ENCODE assay signal across 9 mouse cellular contexts in genomic region chr12:11266282-11266985, GRCm38 (mm10). TPM values are rescaled to one million over a fixed set of nuclear protein-coding genes. Genes with fewer than 3 reads are reported as not detected.
A peak's percentile ranks its signal among the peaks of the same experiment; 100 is the strongest.
DNase-seq lines count a peak whose midpoint lies in the region; ATAC-seq lines count a peak whose summit lies in the region.
"Had no signal": no experiment of that assay in that cellular context is flagged by ENCODE, and none has a peak within 500 bp of the region (broad histone marks: within the 10 kb centered on the region; RNA-seq: fewer than 3 reads in every experiment).

No protein-coding gene starts in this region.

- no peaks in the 10 kb centered on the region for H3K27me3 ChIP-seq in limb, embryonic 10.5 days (ENCODE audit: low read depth, poor library complexity, severe bottlenecking)
- H3K27me3 ChIP-seq in midbrain, embryonic 11.5 days (ENCODE audit: control insufficient read depth, insufficient read depth, low read length): no peaks in the 10 kb centered on the region

- ATAC-seq in midbrain, embryonic 11.5 days (ENCODE audit: low FRiP score): peak; percentile 73; the same call in 1 of the 2 replicates

- H3K27ac ChIP-seq in limb, embryonic 10.5 days: peak overlapping the region; percentile 98
- H3K27ac ChIP-seq in midbrain, embryonic 11.5 days (ENCODE audit: low read depth, low read length): peak overlapping the region; percentile 87

- WGBS in limb, embryonic 10.5 days: under 1% methylated on average over 51 of the region's 51 CpGs
- WGBS in midbrain, embryonic 11.5 days: under 1% methylated on average over 39 of the region's 51 CpGs

- peak overlapping the region; percentile 94 for H3K9ac ChIP-seq in midbrain, embryonic 11.5 days (ENCODE audit: low read length)

- H3K4me1 ChIP-seq in limb, embryonic 10.5 days: peaks cover 30% of the 10 kb centered on the region
- peaks cover 9% of the 10 kb centered on the region for H3K4me1 ChIP-seq in midbrain, embryonic 11.5 days (ENCODE audit: control insufficient read depth, insufficient read depth, low read length)

- H3K4me2 ChIP-seq in midbrain, embryonic 11.5 days: peak overlapping the region; percentile 65

- peaks cover 8% of the 10 kb centered on the region; the same call in 1 of the 2 replicates for H3K36me3 ChIP-seq in limb, embryonic 10.5 days
- H3K36me3 ChIP-seq in midbrain, embryonic 11.5 days (ENCODE audit: control insufficient read depth, insufficient read depth, low read length): no peaks in the 10 kb centered on the region

- H3K9me3 ChIP-seq in limb, embryonic 10.5 days (replicated peaks): no peaks in the 10 kb centered on the region
- no peaks in the 10 kb centered on the region for H3K9me3 ChIP-seq in midbrain, embryonic 11.5 days (ENCODE audit: control insufficient read depth, low read length)

- peak; percentile 76 for DNase-seq in adrenal gland, postnatal 14 days
- no peak for DNase-seq in adrenal gland, adult (ENCODE audit: inconsistent age in 2 of 2, low spot score in 1 of 2)
- peak; percentile 50 for DNase-seq in urinary bladder, postnatal 14 days (ENCODE audit: low spot score)
- DNase-seq in urinary bladder, adult 2 months (ENCODE audit: low spot score): no peak
- DNase-seq in gastrocnemius, adult 8-10 months (ENCODE audit: low spot score in 2 of 2): peak; percentile 40 to 57
- no peak for DNase-seq in limb, embryonic 10.5 days (ENCODE audit: low spot score)
- peak; percentile 95 for DNase-seq in midbrain, embryonic 11.5 days (ENCODE audit: low spot score, missing footprints)
- DNase-seq in retina, postnatal 1 day: no peak

- H3K4me3 ChIP-seq in limb, embryonic 10.5 days: peak overlapping the region; percentile 92
- H3K4me3 ChIP-seq in midbrain, embryonic 11.5 days (ENCODE audit: low read depth, low read length): peak overlapping the region; percentile 77

RNA-seq across cellular contexts. Expression of gene Smc6, which starts 0.7 kb away (rescaled TPM):
- 43.1 and 59.6 TPM in 2 replicates for total RNA-seq in adrenal gland, postnatal 14 days (2021)
- polyA plus RNA-seq in urinary bladder, adult 2 months (2012; rRNA removed): 40.1 and 41.7 TPM in 2 replicates
- total RNA-seq in gastrocnemius, adult 8-10 months (2022): 10 to 100 TPM; 29.0 to 37.2 (median 30.2) TPM
- 137 and 143 TPM in 2 replicates for polyA plus RNA-seq in limb, embryonic 10.5 days (2016; fragmentation: Nextera tagmentation; extraction: Ambion mirVana)
- 134 and 143 TPM in 2 replicates for polyA plus RNA-seq in midbrain, embryonic 11.5 days (2014; fragmentation: Nextera tagmentation; extraction: Ambion mirVana)

RNA-seq across cellular contexts. Expression of gene Gen1, which starts 0.8 kb away (rescaled TPM):
- 4.1 and 4.9 TPM in 2 replicates for total RNA-seq in adrenal gland, postnatal 14 days (2021)
- polyA plus RNA-seq in urinary bladder, adult 2 months (2012; rRNA removed): 0.52 and 0.77 TPM in 2 replicates
- 1 to 10 TPM; 2.7 to 6.2 (median 3.6) TPM for total RNA-seq in gastrocnemius, adult 8-10 months (2022)
- 21.9 and 23.1 TPM in 2 replicates for polyA plus RNA-seq in limb, embryonic 10.5 days (2016; fragmentation: Nextera tagmentation; extraction: Ambion mirVana)
- 14.2 and 20.1 TPM in 2 replicates for polyA plus RNA-seq in midbrain, embryonic 11.5 days (2014; fragmentation: Nextera tagmentation; extraction: Ambion mirVana)

RNA-seq across cellular contexts. Expression of gene Msgn1, which starts 57.7 kb away (rescaled TPM):
- total RNA-seq in adrenal gland, postnatal 14 days (2021): not detected in 2 replicates
- polyA plus RNA-seq in urinary bladder, adult 2 months (2012; rRNA removed): not detected in 2 replicates
- total RNA-seq in gastrocnemius, adult 8-10 months (2022): not detected
- polyA plus RNA-seq in limb, embryonic 10.5 days (2016; fragmentation: Nextera tagmentation; extraction: Ambion mirVana): 0.26 TPM in 1 of 2 replicates, not detected in the other
- polyA plus RNA-seq in midbrain, embryonic 11.5 days (2014; fragmentation: Nextera tagmentation; extraction: Ambion mirVana): not detected in 2 replicates
- total RNA-seq: hematopoietic stem cell, adult 5-6 weeks had no signal

Comparison
In these comparisons a context has a peak if more than half of its experiments do, and no peak if none do; other contexts are left out.
1. DNase-seq: peak in adrenal gland, postnatal 14 days (single experiment), urinary bladder, postnatal 14 days (single experiment), gastrocnemius, adult 8-10 months (2 of 2) and midbrain, embryonic 11.5 days (single experiment); none in adrenal gland, adult (0 of 2), urinary bladder, adult 2 months (single experiment), limb, embryonic 10.5 days (single experiment) and retina, postnatal 1 day (single experiment).